Mouse (Mus musculus) liver, embryonic 14.5 days (tissue): ENCODE data around the gene Slc12a1.

Source experiments
- CTCF ChIP-seq: IDR thresholded peaks from 2 replicates; pipeline ENCODE4 v1.5.1; 2016; ENCODE audit warnings: antibody characterized with exemption, low read depth, control low read depth
- EP300 ChIP-seq: IDR thresholded peaks from 2 replicates; pipeline ENCODE4 v1.6.1; 2016; ENCODE audit warnings: antibody characterized with exemption, low read depth

GRCm38 (mm10) chr2:125221673-125222072 is 69.4 kb downstream of the Slc12a1 start:
- TF ChIP-seq CTCF, result no peak
- no peak for TF ChIP-seq EP300
